Mouse (Mus musculus): ENCODE results near the gene Il1rapl1.

- TF ChIP-seq POLR2A (IDR thresholded peaks at IDR 0.05; ENCODE audit: low read depth, low read length) = no peak
- TF ChIP-seq CTCF (IDR thresholded peaks at IDR 0.05; ENCODE audit: extremely low read depth, insufficient read length, insufficient replicate concordance, low read depth, low read length) = no peak
Measured at GRCm38 (mm10) chrX:87600914-87601313, 514.5 kb downstream of the Il1rapl1 start.

All from small intestine, adult 2 months (tissue).